Mouse (Mus musculus) forelimb bud, embryonic 11.5 days (tissue): ENCODE results near the gene Psmd5.
A peak's percentile ranks its signal among the peaks of the same experiment; 100 is the strongest.

Source experiments
- DNase-seq: peaks from one replicate; pipeline ENCODE4 v3.0.0-alpha.2; 2012; ENCODE audit warnings: low read depth, low spot score

Psmd5 gene

GRCm38 (mm10) chr2:34874816-34875345, at the start of gene Psmd5:
Gene Psmd5 (minus strand): TSS chr2:34874968.
- no peak for DNase-seq

- no peak for DNase-seq
These were observed 48.0 kb upstream of the Psmd5 start for GRCm38 (mm10) chr2:34922729-34923128.

DNA sequence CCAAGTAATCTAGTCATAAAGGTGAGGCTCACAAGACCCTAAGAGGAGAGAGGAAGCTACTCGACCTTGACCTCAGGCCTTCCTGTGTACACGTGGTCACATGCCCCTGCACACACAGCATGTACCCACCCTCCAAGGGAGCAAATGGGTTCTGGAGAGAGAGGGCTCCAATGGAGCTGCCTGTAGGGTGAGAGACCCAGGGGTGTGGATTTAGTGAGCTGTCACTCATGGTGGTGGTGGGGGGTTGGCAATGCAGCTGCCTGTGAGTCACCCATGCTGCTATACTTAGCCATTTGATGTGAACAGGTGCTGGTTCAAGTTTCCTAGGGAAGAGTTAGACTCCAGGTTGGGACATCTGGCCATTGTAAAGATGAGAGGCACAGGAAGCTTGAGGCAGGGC, 45.4 kb upstream of the Psmd5 start:
- no peak for DNase-seq

DNA sequence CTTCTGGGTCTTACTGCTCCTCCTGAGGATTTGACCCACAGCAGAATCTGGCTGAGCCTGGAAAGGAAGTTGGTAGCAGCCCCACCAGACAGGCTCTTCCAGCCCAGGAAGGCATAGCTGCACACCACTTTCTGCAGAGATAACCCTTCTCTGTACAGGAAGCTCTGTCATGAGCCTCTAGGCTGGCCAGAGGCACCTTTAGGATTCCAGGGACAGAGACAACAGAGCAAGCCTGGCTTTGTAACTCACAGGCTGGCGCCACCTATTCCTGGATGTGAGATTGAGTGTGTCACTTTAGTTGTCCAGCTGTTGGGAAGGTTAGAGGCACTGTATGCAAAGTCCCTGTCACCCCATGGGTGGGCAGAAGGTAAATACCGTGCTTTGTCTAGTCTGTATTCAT, 40.3 kb upstream of the Psmd5 start:
- DNase-seq = no peak

DNA sequence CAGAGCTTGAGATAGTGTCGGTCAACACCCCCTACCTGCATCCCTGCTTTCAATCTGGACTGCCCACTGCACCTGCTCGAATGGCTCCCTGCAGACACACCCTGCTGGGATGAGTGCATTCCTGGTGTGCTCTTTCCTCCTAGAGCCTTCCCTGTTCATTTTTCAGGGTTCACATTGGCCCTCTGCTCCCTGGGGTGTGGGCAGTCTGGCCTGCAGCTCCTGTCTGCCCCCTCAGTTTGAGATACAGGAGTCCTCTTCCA, 40.0 kb upstream of the Psmd5 start:
- DNase-seq = no peak

- no peak for DNase-seq
These were observed 39.5 kb upstream of the Psmd5 start for GRCm38 (mm10) chr2:34914069-34914822.

DNA sequence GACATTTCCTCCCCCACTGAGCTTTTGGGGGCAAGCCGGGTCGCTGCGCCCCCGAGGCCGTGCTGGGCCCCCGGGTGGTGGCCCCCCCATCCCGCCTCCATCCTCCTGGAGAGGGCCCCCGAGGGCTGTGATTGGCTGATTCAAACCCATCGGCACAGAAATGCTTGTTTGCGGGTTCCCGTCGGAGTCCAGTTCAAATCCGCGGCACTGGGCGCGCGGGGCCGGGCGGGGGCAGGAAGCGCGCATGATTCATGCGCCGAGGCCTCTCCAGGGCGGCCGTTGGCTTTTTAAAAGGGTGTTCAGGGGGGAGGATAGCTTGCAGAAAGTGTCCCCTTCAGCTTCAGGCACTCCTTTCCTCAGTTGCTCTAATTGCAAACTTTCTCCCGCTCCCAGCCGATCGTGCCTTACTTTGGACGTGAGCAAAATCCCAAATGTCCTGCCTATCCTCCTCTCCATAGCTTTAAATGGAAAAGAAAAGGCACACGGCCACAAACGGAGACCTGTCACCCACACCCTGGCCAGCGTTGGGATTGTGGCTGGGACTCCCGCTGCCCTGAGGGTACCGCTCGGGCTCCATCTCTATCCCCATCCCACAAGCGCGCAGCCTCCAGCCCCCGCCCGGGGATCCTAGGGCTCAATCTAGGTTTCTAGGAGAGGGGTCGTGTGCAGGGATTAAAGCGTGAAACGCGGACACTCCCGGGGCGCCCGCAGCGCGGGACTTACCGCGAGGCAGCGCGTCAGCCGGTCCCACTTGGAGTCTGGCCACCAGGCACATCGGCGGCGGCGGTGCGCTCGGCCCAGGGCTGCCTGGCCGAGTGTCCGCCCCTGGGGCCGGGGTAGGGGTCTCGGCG, 38.7 kb upstream of the Psmd5 start, which contains the start of gene Phf19:
Phf19 (minus strand) TSS at position 809 of the 851 bp plus-strand sequence.
- no peak for DNase-seq

DNA sequence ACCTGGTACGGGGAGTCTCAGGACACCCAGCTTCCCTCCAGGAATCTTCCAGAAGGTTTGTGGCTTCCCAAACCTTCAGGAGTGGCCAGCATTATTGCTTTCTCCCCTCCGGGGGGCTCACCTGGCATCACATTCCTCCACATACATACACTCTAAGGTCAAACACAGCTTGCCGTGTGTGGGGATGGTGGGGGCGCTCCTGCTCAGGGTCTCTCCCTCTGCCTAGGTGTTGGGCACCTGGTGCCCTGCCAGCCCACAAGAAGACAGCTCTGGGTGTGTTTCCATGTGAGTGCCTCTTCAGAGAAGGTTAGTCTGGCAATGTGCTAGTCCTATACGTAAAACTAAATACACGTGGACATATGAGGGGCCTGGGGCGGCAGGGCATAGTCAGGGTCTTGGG, 37.8 kb upstream of the Psmd5 start:
- no peak for DNase-seq

GRCm38 (mm10) chr2:34911871-34912270, 37.1 kb upstream of the Psmd5 start:
- DNase-seq = no peak

- DNase-seq = no peak
These were observed 35.0 kb upstream of the Psmd5 start for GRCm38 (mm10) chr2:34909719-34910118.

- DNase-seq = no peak
These were observed 32.3 kb upstream of the Psmd5 start for GRCm38 (mm10) chr2:34906861-34907604.

- DNase-seq = no peak
These were observed 31.7 kb upstream of the Psmd5 start for GRCm38 (mm10) chr2:34906426-34906825.

- DNase-seq = peak; percentile 94
These were observed 30.2 kb upstream of the Psmd5 start for GRCm38 (mm10) chr2:34904849-34905542.

GRCm38 (mm10) chr2:34903652-34904405, 29.1 kb upstream of the Psmd5 start:
- no peak for DNase-seq

GRCm38 (mm10) chr2:34903191-34903590, 28.4 kb upstream of the Psmd5 start:
- no peak for DNase-seq

- no peak for DNase-seq
These were observed 28.0 kb upstream of the Psmd5 start for GRCm38 (mm10) chr2:34902731-34903130.

- DNase-seq = no peak
These were observed 27.0 kb upstream of the Psmd5 start for GRCm38 (mm10) chr2:34901726-34902125.

- DNase-seq = no peak
These were observed 25.6 kb upstream of the Psmd5 start for GRCm38 (mm10) chr2:34900412-34900811.

- no peak for DNase-seq
These were observed 24.9 kb upstream of the Psmd5 start for GRCm38 (mm10) chr2:34899682-34900081.

DNA sequence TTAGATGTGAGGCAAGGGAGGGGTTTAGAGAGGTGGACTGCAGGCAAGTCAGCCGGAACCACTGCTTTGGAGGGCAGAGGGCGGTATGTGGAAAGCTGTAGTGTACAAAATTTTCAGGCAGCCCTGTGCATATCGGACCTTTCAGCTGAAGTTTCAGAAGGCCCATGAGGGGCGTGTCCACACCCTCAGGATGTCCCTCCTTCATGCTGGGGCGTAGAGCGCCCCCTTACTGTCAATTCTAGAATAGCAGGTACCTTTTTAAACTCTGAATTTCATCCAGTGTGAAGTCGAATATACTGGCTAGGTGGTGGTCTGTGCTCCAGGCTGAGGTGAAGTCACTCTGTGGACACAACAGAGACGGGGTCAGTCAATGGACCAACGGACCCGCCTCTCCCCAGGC, 23.1 kb upstream of the Psmd5 start:
- peak; percentile 56 for DNase-seq
